Mouse (Mus musculus): ENCODE measurements around the gene Magohb.
"Not testable (repeated sequence)": the region's sequence is repeated elsewhere in the genome, so short reads cannot be mapped to it uniquely, and the experiment has no call there.

Gene Magohb

DNA sequence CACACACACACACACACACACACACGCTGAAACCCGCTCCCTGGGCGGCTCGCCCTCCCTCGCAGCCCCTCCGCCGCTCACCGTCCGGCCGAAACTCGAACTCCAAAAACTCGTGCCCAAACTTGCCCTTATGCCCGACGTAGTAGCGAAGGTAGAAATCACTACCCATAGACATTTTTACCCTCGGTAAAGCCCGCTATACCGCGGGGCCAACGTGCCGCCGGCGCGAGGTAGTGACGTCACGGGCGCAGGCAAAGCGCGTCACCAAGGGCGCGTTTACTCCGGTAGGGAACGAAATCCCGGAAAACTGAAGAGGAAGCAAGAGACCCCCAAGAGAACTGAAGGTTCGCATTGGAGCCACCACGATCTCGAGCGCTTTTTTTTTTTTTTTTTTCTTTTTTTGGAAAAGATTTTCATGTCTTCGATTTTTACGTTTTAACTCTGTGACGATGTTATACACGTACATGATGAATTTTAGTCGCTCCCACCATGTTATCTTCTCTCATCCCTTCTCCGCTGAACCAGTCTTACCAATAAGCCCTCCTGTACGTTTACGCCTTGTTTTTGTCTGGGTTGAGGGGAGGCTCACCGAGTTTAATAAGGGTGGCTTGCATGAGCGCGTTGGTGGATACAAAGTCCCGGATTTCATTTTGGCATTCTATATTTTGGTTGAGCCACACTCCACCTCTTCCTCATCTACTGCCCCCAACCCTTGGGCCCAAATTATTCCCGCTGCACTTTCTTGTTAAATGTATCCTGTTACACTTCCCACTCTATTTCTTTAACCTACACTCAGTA is at the start of gene Magohb:
Magohb (minus strand) TSS at position 254 of the 798 bp plus-strand sequence.
- DNase-seq (ENCODE audit: low spot score) = peak; percentile 57

DNA sequence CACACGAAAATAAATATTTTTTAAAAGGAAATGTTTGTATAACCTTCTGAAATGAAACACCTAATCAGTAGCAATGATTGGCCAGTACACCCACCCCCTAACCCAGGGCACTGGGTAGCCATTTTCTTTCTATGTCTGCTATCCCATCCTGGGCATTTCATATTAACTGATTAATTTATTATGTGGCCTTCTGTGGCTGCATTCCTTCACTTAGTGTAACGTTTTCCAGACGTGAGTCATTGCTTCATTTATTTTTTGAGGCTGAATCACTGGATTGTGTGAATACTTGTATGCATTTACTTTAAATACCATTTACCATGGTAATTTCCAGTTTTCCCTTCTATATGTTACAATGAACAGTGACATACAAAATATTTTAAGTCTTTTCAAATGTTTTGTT is 47.0 kb upstream of the Magohb start:
- no peak for DNase-seq (ENCODE audit: low spot score)

DNA sequence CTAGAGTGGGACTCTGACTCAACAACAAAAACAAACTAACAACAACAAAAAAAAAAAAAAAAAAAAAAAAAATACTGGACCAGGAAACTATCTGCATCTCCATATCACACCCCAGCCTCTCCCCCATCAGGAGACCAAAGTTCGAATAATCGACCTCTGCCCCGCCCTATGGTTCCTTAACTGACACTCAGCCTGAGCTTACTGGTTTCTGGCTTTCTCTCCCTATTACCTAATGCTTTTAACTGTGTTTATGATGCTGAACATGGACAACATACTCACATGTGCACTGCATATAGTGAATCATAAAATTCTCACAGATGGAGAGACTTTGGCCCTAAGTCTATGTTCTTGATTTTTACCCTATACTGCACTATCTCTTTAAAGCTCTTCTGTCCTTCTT is 46.3 kb upstream of the Magohb start:
- no peak for DNase-seq (ENCODE audit: low spot score)

DNA sequence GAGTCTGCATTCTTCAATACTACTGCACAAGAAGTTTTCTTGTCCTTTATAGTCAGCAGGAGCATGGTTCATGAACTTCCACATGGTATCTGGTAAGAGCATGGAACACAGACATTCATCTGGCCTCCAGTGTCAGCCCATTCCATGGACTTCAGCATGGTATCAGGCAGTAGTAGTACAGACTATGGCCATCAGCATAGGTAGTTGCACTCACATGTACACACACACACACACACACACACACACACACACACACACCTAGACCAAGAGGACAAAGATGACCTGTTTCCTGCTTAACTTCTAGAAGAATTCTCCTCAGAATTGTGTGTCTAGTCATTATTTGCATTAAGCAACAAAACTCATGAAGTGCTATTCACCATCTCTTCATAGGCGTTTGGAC is 45.7 kb upstream of the Magohb start:
- DNase-seq (ENCODE audit: low spot score) = no peak

DNA sequence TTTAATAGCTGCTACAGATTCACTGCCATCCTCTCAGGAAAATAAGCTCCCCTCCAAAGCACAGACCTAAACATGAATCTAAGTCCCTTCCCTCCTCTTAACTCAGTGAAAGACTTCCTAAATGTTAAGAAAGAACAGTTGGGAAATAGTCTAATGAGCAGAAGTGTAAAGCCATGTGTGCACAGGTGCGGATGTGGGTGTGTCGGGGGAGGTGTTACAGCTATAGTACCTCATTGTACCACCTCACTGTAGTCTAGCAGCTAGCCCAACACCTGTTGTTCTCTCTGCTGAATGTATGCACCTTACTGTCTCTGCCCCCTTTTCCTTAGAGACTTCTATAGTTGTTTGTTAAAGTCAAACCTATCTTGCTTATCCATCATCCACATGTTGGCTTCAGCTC is 34.0 kb upstream of the Magohb start:
- no peak for DNase-seq (ENCODE audit: low spot score)

DNA sequence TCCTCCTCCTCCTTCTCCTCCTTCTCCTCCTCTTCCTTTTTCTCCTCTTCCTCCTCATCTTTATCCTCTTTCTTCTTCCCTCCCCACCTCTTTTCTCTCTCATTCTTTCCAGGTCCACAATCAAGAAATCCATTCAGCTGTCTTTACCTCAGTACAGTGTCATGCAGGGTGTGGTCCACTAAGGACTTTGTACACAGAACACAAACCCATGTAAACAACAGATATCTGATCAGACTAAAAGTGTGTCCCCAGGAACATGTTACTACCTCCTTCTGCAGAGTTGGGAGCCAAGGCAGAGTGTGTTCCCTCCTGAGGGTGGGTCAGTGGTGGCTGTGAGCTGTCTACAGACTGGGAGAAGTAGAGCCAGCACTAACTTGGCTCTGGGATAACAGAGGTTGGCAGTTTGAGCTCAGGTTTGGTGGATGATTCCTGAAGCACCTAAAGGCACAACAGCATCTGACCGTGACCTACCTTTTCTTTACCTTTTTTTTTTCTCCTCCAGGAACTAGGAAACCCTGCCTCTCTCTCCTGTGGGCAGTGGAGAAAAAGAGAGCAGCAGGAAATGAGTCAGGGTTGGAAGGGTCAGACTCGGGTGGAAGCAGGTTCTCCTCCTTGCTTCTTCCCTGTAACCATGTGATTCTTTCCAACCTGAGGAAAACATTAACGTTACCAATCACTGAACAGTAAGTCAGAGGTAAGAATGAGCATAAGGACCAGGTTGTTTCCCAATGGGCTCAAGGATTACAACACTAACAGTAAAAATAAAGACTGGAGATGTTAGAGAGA is 29.0 kb upstream of the Magohb start:
- DNase-seq (ENCODE audit: low spot score) = no peak

DNA sequence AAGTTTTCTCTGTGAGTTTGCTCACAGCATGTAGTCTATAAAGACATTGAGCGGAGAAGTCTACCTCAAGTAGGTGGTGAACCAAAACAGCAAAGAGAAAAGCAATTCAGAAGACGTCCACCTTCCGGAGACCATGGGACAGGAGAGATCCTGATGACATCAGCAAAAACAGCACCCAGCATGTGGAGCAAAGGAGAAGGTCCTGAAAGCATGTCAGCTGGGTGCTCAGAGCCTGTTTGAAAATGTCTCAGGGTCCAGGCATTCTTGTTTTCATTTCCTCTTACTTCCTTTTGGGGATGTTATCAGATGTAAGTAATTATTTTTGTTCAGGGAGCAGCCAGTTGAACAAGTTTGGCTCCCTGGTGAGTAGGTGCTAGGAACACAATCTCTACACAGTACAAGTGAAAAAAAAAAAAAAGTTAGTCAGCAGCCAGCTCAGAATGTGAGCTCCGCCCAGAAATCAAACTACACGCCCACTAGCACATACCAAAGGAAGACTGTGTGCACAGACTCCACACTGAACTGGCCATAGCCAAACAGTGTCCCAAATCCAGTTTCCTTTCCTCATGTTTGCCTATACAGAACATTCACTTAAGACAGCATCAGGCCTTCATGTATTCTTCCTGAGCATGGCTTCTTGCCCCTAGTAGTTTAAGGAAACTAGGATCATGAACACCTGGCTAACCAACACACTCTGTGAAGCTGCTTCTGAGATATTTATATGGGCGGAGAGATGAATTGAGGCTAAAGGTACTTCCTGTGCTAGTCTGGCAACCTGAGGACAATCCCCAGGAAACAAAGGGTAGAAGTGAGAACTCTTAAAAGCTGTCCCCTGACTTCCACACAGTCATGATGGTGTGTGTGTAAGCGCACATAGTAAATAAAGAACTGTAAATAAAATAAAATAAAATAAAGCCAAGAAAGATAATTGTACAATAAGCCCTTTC is 23.4 kb upstream of the Magohb start:
- DNase-seq (ENCODE audit: low spot score) = no peak

DNA sequence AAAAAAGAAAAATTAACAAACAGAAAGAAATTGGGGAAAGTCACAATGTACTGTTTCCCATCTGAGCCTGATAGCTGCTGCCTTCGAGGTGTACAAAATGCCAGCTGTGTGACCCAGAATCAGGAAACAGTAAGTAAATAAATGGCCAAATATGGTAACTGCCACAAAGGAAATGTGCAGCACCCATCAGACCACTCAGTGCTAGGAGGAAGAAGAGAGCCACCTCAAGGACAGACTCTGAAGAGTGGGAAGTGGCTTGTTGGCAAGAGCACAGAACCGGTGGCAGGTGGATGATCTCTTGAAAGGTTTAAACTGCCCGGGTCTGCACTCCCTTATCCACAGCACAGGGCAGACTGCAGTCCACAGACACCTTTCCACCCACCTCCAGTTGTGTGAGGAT is 15.0 kb upstream of the Magohb start:
- DNase-seq (ENCODE audit: low spot score) = no peak

DNA sequence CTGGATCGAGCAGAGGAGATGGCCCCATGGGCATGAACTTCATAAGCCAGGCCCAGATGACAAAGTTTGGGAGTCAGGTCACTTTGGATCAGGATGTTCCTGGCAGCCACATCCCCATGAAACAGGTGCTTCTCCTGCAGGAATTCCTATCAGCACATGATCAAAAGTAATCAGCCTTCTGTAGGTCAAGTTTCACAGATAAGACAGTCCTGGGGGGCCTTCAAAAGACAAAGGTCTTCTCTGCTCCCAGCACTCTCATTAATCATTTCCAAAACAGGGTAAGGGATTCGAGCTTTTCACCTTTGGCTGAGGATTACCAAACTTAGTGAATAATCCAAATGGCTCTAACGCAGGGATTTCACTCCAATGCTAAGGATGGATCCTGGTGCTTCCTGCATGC is 11.7 kb upstream of the Magohb start:
- DNase-seq (ENCODE audit: low spot score) = no peak

DNA sequence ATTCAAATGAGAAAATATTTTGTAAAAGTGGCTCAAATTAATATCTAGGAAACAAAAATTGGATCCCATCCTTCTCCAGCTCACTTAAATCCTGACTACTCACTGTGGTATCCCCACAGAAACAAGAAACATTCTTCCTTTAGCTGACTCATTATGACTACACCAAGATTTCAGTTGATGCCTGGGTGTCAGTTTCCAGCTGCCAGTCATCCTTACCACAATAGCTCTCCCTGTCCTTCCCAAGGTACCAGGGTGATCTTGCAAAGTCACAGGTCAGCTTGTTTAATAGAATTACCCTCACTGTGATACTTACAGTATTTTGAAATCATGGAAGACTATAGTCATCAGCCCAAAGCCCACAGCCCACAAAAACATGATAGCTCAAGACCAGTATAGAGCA is 5.5 kb upstream of the Magohb start:
- DNase-seq (ENCODE audit: low spot score) = no peak

DNA sequence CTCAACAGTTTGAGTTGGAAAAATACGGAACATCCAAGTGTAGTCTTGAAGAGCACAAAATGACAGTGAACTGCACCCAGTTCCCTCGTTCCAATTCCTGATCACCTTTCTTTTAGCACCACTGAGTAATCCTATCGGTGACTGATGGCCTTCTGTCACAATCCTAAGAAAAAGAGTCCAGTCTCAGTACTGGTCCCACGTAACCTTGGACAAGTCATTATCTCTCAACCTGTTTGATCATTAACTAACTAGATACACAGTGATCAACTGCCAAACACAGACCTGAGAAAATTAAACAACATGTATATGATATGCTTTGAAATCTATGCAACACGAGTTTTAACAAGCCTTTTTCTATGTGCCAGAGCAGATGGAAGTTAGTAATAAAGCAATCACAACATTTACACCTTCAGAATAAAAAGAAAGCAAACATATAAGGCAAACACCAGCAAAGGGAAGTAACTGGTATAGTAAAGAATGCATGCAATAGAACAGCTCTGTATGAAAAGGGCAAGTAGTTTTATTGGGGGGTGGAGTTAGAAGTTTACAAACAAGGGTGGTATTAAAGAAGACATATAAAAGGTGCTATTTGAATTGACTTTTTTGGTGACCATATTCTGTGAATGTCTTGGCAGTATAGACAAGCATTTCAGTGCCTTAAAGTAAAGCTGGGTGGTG is 1.5 kb upstream of the Magohb start:
- no peak for DNase-seq (ENCODE audit: low spot score)

DNA sequence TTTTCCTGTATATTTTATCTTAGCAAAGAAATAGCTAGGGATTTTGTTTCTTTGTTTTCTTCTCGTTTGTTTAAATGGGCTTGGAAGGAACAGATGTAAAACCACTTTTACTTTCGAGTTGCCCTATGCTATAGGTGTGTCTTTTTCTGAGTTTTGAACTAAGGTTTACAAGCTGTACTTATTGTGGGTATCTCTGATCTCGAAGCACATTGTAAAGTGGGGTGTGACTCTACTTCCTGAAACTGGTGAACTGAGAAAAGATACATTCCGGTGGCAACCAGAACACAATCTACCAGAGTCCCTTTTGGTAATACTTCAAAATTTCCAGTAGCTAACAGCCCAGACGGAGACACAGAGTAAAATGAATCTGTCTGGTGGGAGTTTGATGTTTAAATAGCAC is 872 bp upstream of the Magohb start:
- no peak for DNase-seq (ENCODE audit: low spot score)

DNA sequence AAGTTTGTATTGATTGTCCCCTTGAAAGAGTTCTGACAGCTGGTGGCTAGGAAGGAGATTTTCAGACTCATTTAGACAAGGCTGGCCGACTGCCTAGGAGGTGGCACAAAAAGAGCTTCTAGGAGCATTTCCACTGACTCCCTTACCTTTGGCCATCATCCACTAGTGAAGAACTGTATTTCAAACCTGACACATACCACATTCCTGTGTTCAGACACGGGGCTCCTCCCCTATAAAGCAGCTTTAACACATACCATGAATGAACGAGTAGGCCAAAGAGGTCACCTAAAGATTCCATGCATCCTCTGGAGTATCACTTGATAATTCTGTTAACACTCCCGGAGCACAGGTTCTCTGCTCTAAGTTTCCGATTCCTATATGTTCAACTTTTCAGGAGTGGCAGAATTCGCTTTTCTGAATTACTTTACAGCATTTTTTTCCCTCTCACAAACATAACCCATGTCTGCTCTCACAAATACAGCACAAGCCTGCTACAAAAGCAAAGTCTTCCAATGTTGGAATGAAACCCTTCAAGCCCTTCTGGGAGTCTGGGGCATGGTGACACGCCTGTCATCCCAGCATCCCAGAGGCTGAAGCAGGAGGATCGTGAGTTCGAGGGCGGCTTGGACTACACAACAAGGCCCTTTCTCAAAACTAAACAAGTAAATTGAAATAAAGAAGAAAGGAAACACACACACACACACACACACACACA is 611 bp downstream of the Magohb start:
- DNase-seq (ENCODE audit: low spot score) = no peak

DNA sequence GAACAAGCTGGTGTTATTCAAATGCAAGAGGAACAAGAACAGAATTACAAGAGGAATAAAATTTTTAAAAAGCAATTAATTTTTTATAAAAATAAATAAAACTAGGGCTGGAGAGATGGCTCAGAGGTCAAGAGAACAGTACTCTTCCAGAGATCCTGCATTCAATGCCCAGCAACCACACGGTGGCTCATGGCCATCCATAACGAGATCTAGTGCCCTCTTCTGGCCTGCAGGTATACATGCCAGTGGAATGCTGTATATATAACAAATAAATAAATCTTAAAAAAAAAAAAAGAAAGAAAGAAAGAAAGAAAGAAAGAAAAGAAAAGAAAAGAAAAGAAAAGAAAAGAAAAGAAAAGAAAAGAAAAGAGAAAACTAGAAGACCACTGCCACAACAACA is 2.6 kb downstream of the Magohb start:
- peak; percentile 19 for DNase-seq (ENCODE audit: low spot score)

DNA sequence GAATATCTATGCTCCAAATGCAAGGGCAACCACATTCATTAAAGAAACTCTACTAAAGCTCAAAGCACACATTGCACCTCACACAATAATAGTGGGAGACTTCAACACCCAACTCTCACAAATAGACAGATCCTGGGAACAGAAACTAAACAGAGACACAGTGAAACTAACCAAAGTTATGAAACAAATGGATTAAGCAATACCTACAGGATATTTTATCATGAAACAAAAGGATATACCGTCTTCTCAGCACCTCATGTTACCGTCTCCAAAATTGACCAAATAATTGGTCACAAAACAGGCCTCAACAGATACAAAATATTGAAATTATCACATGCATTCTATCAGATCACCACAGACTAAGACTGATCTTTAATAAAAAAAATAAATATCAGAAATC is 14.9 kb downstream of the Magohb start:
- DNase-seq (ENCODE audit: low spot score) = not testable (repeated sequence)

DNA sequence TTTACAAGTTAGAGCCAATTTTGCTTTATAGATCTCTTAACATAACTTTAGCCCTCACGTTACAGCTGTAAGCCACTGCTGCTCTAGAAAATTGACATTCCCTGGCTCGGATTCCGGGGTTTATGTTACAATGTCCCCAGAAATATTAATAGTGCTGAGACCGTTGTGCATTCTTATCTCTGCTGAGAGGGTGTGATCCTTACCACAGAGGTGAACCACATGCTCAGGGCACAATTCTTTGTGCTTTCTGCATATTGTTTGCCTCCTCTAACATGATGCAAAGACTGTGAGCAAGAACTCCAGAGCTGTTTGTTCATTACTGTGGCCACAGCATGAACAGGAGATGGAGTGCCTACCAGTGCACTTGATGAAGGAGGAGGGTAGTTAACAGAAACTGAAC is 16.4 kb downstream of the Magohb start:
- no peak for DNase-seq (ENCODE audit: low spot score)

DNA sequence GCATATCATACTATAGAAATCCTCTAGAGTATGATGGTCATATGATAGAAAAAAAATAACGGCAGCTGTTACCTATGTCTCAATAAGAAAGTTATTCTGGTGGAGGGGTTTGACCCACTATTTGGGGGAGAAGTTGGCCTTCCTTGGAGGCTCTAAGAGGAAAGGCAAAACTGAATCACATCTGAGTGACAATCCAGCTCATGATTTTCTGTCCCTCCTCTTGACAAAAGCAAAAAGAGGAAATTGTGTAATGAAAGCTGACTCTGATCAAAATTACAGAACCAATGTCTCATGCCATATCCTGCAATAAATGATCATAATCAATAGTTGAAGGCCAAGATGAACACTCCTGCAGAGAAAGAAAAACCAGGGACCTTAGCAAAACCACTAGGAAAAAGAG is 20.7 kb downstream of the Magohb start:
- DNase-seq (ENCODE audit: low spot score) = no peak

DNA sequence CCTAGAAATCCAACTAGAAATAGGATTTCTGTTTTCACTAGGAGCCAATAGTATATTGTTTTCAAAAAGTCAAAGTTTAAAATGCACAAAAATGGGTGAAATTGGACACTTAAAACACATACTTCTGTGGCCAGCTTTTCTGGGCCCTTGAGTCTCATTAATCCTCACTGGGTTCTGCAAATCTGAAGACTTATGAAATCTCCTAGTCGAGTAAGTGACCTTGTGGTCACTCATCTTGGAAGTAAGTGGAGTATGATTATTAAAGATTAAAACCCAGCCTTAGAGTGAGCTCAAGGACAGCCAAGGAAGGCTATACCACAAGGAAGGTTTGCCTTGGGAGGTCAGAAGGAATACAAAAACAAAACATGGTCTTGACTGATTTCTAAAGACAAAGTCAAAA is 22.7 kb downstream of the Magohb start:
- no peak for DNase-seq (ENCODE audit: low spot score)

DNA sequence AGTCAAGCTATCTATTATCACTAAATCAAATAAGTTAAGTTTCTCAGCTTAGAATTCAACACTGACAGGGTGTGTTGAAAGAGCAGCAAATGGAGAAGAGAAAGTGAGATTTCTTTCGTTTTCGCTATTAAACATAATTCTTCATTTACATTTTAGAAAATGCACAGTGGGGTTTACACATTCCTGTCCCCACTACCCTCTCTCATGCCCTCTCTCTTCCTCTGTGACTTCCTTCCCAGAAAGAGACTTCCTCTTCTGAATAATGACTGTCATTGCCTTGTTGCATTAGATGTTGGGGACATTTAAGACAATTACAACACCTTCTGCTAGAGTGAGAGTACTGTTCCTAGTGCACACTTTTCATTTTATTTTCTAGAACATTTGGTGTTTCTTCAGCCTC is 23.4 kb downstream of the Magohb start:
- no peak for DNase-seq (ENCODE audit: low spot score)

DNA sequence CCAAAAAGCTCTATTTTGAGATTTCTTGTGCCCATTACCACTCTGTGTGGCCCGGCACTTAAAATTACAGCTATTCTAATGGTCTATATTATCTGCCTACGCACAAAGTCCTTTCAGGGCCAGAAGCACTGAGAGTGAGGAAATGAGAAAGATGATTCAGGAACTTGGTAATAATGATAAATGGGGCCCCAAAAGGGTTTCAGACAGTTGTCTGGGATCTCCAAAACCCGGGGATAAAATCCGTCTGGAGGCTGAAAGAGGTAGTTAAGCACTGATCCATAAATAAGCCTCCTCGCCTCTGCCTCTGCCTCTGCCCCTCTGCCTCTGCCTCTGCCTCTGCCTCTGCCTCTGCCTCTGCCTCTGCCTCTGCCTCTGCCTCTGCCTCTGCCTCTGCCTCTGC is 28.9 kb downstream of the Magohb start:
- DNase-seq (ENCODE audit: low spot score) = no peak

DNA sequence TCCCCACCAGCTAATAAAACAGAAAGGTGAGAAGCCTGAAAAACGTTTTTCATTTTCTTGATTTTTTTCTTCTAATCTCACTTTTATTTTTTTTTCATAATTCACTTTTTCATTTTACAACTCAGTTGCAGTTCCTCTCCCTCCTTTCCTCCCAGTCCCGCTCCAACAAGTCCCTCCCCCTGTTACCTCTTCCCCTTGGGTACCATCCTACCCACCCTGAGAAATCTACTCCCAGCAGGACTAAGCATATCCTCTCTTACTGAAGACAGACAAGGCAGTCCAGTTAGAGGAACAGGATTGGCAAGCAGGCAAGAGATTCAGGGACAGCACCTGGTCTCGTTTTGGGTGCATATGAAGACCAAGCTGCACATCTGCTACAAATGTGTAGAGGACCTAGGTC is 30.3 kb downstream of the Magohb start:
- no peak for DNase-seq (ENCODE audit: low spot score)
